Mouse (Mus musculus): ENCODE measurements around the gene Filip1. TPM values are rescaled to one million over a fixed set of nuclear protein-coding genes. Genes with fewer than 3 reads are reported as not detected.

Gene Filip1
- polyA plus RNA-seq, 3 experiments from 2014 or later: 0.36 to 1.7 (median 1.0) TPM

GRCm38 (mm10) chr9:79893841-79894612 is 118.6 kb downstream of the Filip1 start:
- no peak for ATAC-seq

GRCm38 (mm10) chr9:79892183-79892582 is 120.5 kb downstream of the Filip1 start:
- no peak for ATAC-seq

DNA sequence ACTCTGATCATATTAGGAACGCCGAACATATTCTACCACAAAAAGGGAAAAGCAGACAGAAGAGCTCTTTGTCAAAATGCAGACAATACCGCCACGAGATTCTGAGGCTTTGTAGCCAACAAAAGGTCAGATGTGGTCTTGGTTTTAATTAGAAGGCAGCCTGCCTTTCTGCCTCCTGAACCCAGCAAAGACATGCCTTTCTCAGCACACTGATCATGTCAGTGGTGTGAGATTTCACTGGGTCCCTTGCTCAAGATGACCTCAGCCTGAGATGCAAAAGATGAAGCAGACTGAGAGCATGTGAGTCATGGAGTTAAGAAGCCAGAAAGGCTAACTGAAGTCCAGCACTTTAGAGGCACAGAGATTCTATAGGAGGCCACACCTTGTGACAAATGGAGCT is 122.2 kb downstream of the Filip1 start:
- no peak for ATAC-seq

GRCm38 (mm10) chr9:79889132-79889531 is 123.5 kb downstream of the Filip1 start:
- ATAC-seq: no peak

DNA sequence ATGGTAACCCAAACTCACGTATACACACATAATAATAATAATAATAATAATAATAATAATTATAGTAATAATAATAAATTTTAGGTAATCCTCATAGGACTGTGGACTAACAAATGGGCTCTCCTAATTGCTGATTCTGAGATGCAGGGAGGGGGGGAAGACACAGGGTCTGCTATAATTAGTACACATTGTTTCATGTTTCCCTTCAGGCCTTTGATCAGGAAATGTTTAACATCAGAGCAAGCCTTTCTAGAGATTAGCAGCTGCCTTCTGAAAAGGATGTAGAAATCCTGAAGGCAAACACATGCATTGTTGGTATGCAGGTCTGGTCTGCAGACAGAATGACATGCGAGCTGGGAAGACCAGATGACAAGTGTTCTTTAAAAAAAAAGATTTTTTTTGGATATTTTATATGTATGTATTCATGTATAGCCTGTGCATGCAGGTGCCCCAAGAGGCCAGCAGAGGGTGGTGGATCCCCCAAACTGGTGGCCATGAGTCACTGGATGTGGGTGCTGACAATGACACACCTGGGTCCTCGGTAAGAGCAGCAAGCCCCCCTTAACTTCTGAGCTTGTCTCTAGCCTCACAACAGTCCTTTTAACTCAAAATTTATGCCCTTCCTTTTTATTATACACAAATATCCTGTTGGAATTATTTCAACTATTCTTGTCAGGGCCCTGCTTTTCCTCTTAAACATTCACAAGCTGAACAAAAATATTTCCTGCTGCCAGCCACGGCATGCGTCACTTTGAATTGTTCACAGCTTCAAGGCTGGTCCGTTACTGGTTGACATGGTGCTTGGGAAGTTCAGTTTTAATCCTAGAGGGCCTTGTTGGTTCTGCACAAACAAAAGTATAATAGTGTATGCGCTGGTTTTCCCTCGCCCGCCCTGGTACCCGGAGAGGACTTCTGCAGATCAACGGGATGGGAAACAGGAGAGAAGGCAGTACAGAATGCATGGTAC is 127.1 kb downstream of the Filip1 start:
- ATAC-seq: no peak

GRCm38 (mm10) chr9:79883139-79883538 is 129.5 kb downstream of the Filip1 start:
- no peak for ATAC-seq

DNA sequence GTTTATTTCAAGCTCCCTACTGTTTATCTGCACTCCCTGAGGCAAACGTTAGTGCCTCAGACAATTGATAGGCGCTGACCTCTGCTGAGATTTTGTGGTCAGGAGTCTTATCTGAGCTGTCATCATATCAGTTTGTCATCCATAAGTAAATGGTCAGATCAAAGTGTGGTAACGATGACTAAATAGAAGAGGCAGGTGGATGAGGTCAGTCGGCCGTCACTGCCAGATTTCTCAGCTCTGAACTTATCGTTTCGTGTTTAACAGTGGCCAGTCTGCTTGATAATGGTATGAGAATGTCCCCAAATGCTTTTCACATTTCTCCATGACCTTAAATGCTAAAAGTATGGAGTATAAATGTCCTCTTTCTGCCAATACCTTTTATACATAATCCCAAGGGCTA is 132.6 kb downstream of the Filip1 start:
- no peak for ATAC-seq

GRCm38 (mm10) chr9:79875522-79876131 is 137.0 kb downstream of the Filip1 start:
- no peak for ATAC-seq

DNA sequence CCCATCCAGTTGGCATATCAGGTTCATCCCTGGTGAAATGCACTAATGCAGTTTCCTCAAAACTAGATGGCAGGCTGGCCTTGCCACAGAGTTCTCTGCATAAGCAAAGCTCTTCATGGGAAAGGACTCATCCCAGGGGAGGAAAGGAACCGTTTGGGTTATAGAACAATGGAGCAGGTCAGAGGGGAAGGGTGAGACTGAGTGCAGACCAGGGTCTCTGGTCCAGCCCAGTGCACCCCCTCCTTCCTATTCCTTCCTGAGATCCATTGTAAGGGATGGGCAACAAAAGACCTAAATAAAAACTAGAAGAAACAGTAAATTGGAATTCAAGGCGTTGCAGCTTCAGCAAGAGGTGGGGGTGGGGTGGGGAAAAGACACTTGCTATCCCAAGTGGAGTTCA is 140.1 kb downstream of the Filip1 start:
- ATAC-seq: no peak

- no peak for ATAC-seq
Measured at GRCm38 (mm10) chr9:79869512-79869911, 143.1 kb downstream of the Filip1 start.

DNA sequence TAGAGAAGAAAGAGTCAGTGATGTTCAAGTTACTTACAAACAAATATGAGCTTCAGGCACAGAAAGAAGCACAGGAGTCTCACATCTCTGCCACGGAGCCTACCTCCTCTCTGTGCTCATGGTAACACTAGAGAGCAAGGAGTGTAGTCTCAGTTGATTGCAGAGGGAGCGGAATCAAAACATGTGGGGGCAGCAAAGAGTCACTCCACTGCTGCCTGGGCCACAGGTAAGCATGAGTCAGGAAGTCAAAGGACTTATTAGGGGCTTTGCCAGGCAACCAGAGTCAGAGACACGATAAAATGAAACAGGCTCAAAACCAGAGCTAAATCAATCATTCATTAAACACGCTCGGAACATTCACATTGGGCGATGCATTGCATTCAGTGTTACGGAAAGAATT is 146.7 kb downstream of the Filip1 start:
- ATAC-seq: no peak

DNA sequence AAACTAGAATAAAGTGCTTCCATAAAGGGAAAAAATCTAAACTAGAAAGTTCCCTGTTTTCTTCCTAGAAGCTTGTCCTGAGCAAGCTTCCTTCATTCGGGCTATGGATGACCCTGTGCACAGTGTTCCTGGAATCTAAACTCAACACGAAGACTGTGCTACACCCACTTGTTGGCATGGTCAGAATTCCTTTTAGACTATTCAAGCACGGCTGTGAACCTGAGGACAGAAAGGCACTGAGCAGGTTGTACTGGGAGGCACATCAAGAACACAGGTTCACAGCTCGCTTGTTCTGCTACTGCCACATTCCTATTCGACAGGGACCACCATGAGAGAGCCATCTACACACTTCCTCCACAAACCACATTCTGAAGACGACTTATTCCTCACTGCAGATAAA is 150.1 kb downstream of the Filip1 start:
- no peak for ATAC-seq

DNA sequence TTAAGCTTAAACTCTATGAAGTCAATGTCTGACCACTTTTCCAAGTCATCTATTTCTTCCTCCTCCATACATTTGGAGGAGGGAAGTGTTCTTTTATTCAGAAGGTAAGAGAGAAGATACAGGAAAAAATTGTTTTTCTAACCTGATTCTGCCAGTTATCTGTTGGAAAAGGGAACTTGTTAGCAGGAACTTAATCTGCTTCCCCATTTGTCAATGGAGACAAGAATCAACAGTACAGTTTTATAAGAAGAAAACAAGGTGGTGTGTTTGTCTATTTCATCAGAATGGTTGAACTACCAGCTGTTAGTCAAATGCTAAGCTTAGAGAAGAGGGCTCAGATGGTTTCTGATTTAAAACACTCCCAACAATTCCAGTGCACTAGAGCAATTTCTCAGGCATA is 165.6 kb downstream of the Filip1 start:
- no peak for ATAC-seq

GRCm38 (mm10) chr9:79842615-79843014 is 170.0 kb downstream of the Filip1 start:
- ATAC-seq: no peak

DNA sequence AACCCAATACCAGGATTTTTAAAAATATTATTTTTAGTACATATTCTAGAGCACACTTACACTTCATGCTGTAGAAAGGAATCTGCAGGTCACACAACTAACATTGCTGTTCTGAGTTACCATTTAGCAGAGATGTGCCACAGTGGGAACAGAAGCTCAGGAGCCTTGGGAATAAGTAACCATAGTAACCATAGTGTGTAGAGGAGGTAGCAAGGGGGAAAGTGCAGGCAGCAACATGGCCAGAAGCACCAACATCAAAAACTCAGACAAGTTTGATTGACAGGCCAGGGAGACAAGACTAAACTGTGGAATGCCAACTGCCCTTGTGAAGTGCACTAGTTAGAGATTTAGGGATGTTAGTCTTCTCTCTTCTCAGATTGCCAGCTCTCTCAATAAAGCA is 170.6 kb downstream of the Filip1 start:
- ATAC-seq: no peak

DNA sequence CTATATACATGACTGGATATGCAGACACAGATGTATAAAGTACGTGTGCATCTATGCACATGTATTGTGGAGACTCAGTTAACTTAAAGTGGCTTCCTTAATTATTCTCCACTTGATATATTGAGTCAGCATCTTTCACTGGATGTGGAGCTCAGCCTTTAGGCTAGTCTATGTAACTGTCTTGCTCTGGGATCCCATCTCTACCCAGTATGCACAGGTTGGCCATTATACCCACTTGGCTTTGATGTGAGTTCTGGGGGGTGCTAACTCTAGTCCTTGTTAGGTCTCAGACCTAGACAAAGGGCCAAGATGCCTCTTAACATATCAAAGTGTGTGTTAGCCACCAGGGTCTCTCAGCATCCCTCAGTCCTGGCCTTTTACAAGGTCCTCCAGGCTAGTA is 181.4 kb downstream of the Filip1 start:
- no peak for ATAC-seq

DNA sequence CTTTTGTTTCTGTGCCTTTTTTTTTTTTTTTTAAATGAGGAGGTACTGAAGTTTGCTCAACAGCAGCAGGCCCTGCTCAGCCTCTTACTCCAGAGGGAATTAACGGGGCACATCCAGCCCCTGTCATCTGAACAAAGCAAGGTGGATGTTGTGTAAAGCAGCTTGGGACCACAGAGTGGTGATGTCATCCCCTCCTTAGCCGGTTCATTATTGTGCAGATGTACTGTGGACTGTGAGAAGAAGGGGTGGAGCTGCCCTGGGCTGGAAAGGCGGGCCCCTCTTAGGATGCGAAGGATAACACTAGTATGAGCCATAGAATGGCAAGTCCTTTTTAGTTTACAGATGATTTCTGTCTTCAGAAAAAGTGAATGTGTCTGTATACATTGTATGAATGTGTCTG is 181.8 kb downstream of the Filip1 start:
- ATAC-seq: no peak

DNA sequence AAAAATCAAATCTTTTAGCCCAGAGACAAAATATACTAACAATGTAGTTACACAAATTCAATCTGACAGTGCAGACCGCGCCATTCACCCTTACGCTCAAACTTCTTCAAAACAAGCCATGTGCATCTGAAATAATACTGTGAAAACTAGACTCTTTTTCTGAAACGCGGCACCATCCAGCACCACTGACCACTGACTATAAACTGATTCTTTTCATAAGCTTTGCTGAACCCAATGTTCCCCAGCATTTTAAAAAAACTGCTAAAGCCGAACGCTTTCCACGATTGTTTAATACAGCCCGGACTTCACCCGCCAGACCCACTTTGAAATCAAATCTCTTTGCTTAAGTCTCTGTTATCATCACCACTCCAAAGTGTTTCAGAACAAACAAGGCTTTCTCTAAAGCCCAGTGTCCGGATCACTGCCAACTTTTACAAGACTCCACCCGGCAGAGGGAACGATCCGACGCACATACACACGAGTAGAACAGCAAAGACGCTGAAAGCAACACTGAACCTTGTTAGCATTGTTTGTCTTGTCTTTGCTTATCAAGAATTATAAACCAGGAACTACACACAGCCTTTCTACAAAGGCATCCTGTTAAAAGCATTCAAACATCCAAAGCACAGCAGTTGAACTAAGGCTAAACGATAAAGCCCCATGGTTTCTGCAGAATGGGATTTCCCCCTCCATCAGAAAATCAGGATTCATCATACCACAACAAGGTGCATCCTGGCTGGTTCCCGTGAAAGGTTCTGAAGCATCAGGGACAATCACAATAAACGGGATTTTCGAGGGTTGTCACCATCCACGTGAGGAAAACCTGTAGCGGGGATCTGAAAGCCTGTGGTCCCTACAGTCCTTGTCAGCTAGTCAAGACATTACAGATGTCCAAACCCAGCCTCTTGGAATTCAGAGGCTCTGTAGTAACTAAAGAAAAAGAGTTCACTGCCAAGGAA is 182.5 kb downstream of the Filip1 start:
- ATAC-seq: no peak

DNA sequence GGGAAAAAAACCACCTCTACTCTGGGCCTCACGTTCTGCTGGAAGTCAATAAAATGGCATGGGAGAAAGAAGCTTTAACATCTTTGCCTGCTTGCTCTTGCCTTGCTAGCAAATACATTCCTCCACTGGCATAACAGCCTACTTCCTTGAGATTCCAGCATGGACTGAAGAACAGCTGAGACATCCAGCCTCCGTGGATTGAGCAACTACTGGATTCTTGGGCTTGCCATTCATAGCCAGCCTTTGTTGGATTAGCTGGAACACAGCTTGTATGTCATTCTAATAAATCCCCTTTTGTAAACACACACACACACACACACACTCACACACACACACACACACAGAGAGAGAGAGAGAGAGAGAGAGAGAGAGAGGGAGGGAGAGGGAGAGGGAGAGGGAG is 185.6 kb downstream of the Filip1 start:
- no peak for ATAC-seq

- ATAC-seq: no peak
Measured at GRCm38 (mm10) chr9:79825526-79825925, 187.1 kb downstream of the Filip1 start.

DNA sequence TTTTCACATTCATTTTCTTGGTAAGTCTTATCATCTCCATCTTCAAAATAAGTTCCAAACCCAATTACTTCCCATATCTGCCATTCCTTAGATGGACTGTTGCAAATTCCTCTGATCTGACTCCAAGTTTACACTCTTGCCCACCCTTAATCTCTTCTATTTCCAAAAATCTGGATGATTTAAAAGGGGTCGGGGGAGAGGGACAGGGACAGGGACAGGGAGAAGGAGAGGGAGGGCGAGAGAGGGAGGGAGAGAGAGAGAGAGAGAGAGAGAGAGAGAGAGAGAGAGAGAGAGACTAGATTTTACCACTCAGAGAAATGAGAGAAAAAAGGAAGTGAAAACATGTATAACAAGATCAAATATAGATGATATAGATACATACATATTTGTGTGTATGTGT is 188.8 kb downstream of the Filip1 start:
- no peak for ATAC-seq

DNA sequence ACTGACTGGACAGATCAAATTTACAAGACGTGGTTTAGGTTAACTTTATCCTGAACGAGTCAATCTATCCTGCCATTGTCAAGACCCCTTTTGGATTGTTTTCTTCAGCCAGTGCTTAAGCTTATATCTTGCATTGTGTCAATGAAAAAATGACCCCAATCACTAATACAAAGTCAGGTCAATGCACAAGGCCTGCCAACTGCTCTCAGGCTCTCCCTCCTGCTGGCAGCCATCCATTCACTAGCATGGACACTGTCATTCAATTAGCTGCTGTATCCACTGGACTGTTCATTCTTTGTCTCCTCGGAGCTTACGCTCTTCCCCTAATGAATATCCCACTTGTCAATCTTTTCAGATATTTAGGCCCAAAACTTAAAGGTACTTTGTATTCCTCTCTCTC is 189.2 kb downstream of the Filip1 start:
- ATAC-seq: no peak

All from inflammation-experienced regulatory T-cells, adult 6 months (primary cell).